Mouse (Mus musculus) limb, embryonic 14.5 days (tissue): ENCODE measurements around the gene Ostm1. TPM values are rescaled to one million over a fixed set of nuclear protein-coding genes. Genes with fewer than 3 reads are reported as not detected.

Experiments
- ATAC-seq: fragments of 200-750 bp; cut with Nextera tagmentation; 2 replicates; pipeline ENCODE4 v1.8.0; 2017; ENCODE audit warnings: low read depth, moderate number of reproducible peaks, moderate TSS enrichment; ENCODE audit not compliant: low FRiP score
- DNase-seq: peaks from one replicate; pipeline ENCODE4 v3.0.0-alpha.2; 2015; ENCODE audit warnings: low spot score
- H3K27ac ChIP-seq: fragments of 300-500 bp; sonication (generic); replicated peaks from 2 replicates; pipeline ENCODE4 v1.5.1; 2014; ENCODE audit warnings: low read depth, mild to moderate bottlenecking, low read length, moderate library complexity, mixed read lengths
- H3K27me3 ChIP-seq: fragments of 300-500 bp; sonication (generic); 2 replicates; pipeline ENCODE4 v1.6.1; 2014; ENCODE audit warnings: low read length, mixed read lengths; ENCODE audit not compliant: control insufficient read depth, insufficient read depth
- H3K36me3 ChIP-seq: fragments of 300-500 bp; sonication (generic); 2 replicates; pipeline ENCODE4 v1.6.1; 2014; ENCODE audit warnings: mild to moderate bottlenecking, low read length, moderate library complexity, mixed read lengths; ENCODE audit not compliant: control insufficient read depth, insufficient read depth
- H3K4me1 ChIP-seq: fragments of 300-500 bp; sonication (generic); 2 replicates; pipeline ENCODE4 v1.6.1; 2014; ENCODE audit warnings: antibody characterized with exemption, low read length, mixed read lengths; ENCODE audit not compliant: control insufficient read depth, insufficient read depth
- H3K4me2 ChIP-seq: fragments of 300-500 bp; sonication (generic); replicated peaks from 2 replicates; pipeline ENCODE4 v1.6.1; 2014; ENCODE audit warnings: low read depth, mild to moderate bottlenecking, low read length, moderate library complexity; ENCODE audit not compliant: severe bottlenecking
- H3K4me3 ChIP-seq: fragments of 300-500 bp; sonication (generic); replicated peaks from 2 replicates; pipeline ENCODE4 v1.5.1; 2014; ENCODE audit warnings: low read length
- H3K9ac ChIP-seq: fragments of 300-500 bp; sonication (generic); 2 replicates; pipeline ENCODE4 v1.6.1; 2014; ENCODE audit warnings: mild to moderate bottlenecking, low read depth, low read length, moderate library complexity; ENCODE audit not compliant: severe bottlenecking
- H3K9me3 ChIP-seq: fragments of 300-500 bp; sonication (generic); 2 replicates; pipeline ENCODE4 v1.6.1; 2016; ENCODE audit warnings: low read length; ENCODE audit not compliant: control insufficient read depth
- POLR2A ChIP-seq: fragments of 200-500 bp; IDR thresholded peaks from 2 replicates; pipeline ENCODE4 v1.8.0; 2012; ENCODE audit warnings: inconsistent platforms, mild to moderate bottlenecking, moderate library complexity, borderline replicate concordance; ENCODE audit not compliant: insufficient read depth, insufficient read length; ENCODE audit errors: extremely low read depth
- WGBS: fragments of 180-500 bp; shearing (Covaris S2); extraction: QIAGEN DNeasy Blood & Tissue Kit; methylation state at CpG from one replicate; pipeline ENCODE4 v1.1.7; 2014; 5-methylcytosine and 5-hydroxymethylcytosine counted together
- polyA plus RNA-seq, 2 experiments: library from polyadenylated mRNA; depleted of rRNA in 1 of 2; stranded (reverse) in 1 of 2; unstranded in 1 of 2; fragments of >200 nt; fragmentation: Nextera tagmentation in 1 of 2; extraction: Ambion mirVana in 1 of 2; gene quantifications; 2 replicates each; pipeline versions ENCODE4 v1.2.1 to v1.2.3; 2012 to 2014

Ostm1 gene
- polyA plus RNA-seq, 2 experiments = 6.9 to 12.0 TPM

DNA sequence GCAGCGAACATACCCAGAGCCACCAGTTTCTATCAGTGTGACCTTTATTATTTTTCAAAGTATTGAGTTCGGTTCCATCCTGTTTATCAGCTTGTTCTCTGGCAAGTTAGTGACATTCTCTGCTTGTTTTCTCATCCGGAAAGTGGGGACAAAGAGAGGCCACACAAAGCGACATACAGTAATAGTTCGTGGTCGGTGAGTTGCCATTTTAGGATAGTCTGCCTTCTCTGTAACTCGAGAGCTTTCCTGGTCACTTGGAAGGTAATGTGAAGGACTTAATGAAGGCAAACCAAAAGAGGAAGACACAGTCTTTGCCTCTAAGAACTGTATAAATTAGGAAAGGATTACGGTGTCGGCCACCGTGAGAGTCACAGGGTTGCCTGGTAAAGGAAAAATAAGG is 96.0 kb downstream of the Ostm1 start:
- Histone ChIP-seq H3K4me1 (peaks cover 2% of the 10 kb centered on the region; the same call in 1 of the 2 replicates), H3K9me3 (no peaks in the 10 kb centered on the region), H3K27me3 (0 out of 2 replicates have a peak, but pooled peaks cover 9% of the 10 kb centered on the region), H3K36me3 (no peaks in the 10 kb centered on the region), H3K4me2 (peak overlapping the region; percentile 93), H3K27ac (no peak overlapping the region), H3K9ac (peak overlapping the region; percentile 67), H3K4me3 (peak overlapping the region; percentile 90)
- WGBS = 19% methylated on average over 10 of the region's 10 CpGs
- ATAC-seq (no peak), DNase-seq (no peak)
- TF ChIP-seq POLR2A = no peak

DNA sequence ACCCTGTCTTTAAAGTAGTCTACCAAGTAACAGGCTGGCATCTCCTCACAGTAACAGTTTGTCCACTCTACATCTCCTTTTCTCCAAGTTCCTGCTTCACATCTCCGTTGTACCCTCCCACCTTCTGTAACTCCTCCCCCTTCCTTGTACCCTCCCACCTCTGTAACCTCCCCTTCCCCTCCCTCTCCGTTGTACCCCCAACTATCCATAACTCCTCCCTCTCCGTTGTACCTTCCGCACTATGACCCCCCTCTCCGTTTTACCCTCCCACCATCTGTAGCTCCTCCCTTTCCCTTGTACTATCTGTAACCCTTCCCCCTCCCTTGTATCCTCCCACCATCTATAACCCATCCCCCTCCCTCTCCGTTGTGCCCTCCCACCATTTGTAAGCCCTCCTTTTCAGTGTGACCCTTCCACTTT is 97.0 kb downstream of the Ostm1 start:
- Histone ChIP-seq H3K27ac (no peak overlapping the region), H3K4me2 (0 out of 2 replicates have a peak overlapping the region, but pooled peaks have one; percentile 17), H3K4me3 (no peak overlapping the region), H3K27me3 (0 out of 2 replicates have a peak, but pooled peaks cover 9% of the 10 kb centered on the region), H3K9ac (no peak overlapping the region), H3K9me3 (no peaks in the 10 kb centered on the region), H3K36me3 (no peaks in the 10 kb centered on the region), H3K4me1 (peaks cover 2% of the 10 kb centered on the region; the same call in 1 of the 2 replicates)
- ATAC-seq (no peak), DNase-seq (no peak)
- no peak for TF ChIP-seq POLR2A
- 12% methylated on average over 6 of the region's 6 CpGs for WGBS

DNA sequence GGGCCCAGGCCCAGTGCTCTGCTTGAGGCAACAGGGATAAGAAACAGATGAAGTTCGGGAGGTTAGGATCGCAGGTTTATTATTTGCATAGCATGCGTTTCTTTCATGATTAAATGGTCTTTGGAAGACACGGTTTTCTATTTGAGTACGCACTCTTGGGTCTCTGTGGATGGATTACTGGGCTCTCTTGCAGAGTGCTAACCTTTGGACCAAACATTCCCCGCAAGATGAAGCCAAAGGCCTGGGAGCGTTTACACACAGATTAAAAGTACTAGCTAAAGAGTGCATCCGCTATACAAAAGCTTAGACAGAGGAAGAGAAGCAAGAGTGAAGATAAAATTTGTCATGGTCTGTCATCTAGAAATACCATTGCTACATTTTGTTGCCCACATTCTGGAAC is 98.8 kb downstream of the Ostm1 start:
- no peak for DNase-seq
- Histone ChIP-seq H3K9ac (no peak overlapping the region), H3K4me1 (peaks cover 2% of the 10 kb centered on the region; the same call in 1 of the 2 replicates), H3K4me2 (no peak overlapping the region), H3K4me3 (no peak overlapping the region), H3K9me3 (no peaks in the 10 kb centered on the region), H3K27me3 (0 out of 2 replicates have a peak, but pooled peaks cover 9% of the 10 kb centered on the region), H3K27ac (no peak overlapping the region), H3K36me3 (no peaks in the 10 kb centered on the region)
- no peak for TF ChIP-seq POLR2A
- WGBS = 79% methylated on average over 8 of the region's 8 CpGs
- no peak for ATAC-seq

DNA sequence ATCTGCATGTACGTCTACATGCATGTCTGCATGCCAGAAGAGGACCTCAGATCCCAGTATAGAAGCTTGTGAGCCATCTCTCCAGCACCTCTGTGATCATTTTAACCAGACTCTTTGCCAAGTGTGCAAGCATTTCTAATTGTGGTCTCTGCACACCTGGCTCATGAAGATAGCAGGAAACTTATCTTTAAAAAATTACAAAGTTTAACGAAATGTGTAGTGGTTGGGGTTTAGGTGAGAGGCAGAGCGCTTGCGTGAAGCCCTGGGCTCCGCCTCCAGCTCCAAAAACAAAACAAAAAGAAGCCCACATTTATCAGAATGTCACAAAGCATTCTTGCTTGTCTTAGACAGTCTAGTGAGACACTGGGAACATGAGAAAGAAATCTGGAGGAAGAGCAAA is 104.3 kb downstream of the Ostm1 start:
- 88% methylated on average over 5 of the region's 5 CpGs for WGBS
- no peak for ATAC-seq

DNA sequence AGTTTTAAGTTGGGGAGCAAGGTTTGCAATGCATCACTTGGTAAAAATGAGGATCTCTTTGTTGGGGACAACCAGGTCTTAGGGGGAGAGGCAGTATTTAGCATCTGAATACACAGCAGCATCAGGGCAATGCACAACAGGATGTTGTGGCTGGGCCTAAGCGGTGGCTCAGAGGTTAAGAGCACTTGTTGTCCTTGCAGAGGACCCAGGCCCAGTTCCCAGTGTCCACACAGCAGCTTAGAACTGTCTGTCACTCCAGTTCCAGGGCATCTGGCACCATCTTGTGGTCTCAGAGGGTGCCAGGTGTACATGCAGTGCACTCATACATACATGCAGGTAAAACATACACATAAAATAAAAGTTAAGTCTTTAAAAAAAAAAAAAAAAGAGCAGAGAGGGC is 106.1 kb downstream of the Ostm1 start:
- no peak overlapping the region for H3K27ac ChIP-seq
- no peak overlapping the region for H3K4me3 ChIP-seq
- no peaks in the 10 kb centered on the region for H3K36me3 ChIP-seq
- H3K9me3 ChIP-seq = no peaks in the 10 kb centered on the region
- H3K4me2 ChIP-seq = no peak overlapping the region
- H3K9ac ChIP-seq = no peak overlapping the region
- DNase-seq = no peak
- no peak for ATAC-seq
- WGBS = 50% methylated on average over 1 of the region's 1 CpGs
- TF ChIP-seq POLR2A = no peak
- H3K4me1 ChIP-seq = no peaks in the 10 kb centered on the region
- H3K27me3 ChIP-seq = no peaks in the 10 kb centered on the region

More for the DNA sequence above, 104.3 kb downstream of the Ostm1 start:
- no peak overlapping the region for H3K4me2 ChIP-seq
- no peaks in the 10 kb centered on the region for H3K27me3 ChIP-seq
- no peak for TF ChIP-seq POLR2A
- no peaks in the 10 kb centered on the region for H3K9me3 ChIP-seq
- no peak overlapping the region for H3K4me3 ChIP-seq
- no peak for DNase-seq
- H3K9ac ChIP-seq = no peak overlapping the region
- no peak overlapping the region for H3K27ac ChIP-seq
- H3K36me3 ChIP-seq = no peaks in the 10 kb centered on the region
- no peaks in the 10 kb centered on the region for H3K4me1 ChIP-seq
